Mouse (Mus musculus) erythroblast, embryonic 14.5 days (primary cell): Measurements from ENCODE around the gene Wdr73. TPM values are rescaled to one million over a fixed set of nuclear protein-coding genes. Genes with fewer than 3 reads are reported as not detected.
"Not testable (repeated sequence)": the region's sequence is repeated elsewhere in the genome, so short reads cannot be mapped to it uniquely, and the experiment has no call there.

Experiments
- H3K27me3 ChIP-seq: 2 replicates; pipeline ENCODE4 v1.6.1; 2012; ENCODE audit warnings: inconsistent platforms; ENCODE audit not compliant: control insufficient read depth
- H3K36me3 ChIP-seq: 2 replicates; pipeline ENCODE4 v1.6.1; 2012; ENCODE audit warnings: mild to moderate bottlenecking, inconsistent platforms; ENCODE audit not compliant: control insufficient read depth
- H3K4me1 ChIP-seq: 2 replicates; pipeline ENCODE4 v1.6.1; 2012; ENCODE audit warnings: inconsistent platforms; ENCODE audit not compliant: control insufficient read depth
- H3K4me3 ChIP-seq: replicated peaks from 2 replicates; pipeline ENCODE3; 2012; ENCODE audit warnings: moderate library complexity, mild to moderate bottlenecking, inconsistent platforms
- H3K9me3 ChIP-seq: 2 replicates; pipeline ENCODE4 v1.6.1; 2012; ENCODE audit warnings: low read length, inconsistent platforms, mixed read lengths; ENCODE audit not compliant: control insufficient read depth
- GATA1 ChIP-seq: IDR thresholded peaks from 2 replicates; pipeline ENCODE4 v1.6.1; 2012; ENCODE audit warnings: low read length, inconsistent platforms, mixed read lengths
- TAL1 ChIP-seq: IDR thresholded peaks from 3 replicates; pipeline ENCODE4 v1.6.1; 2012; ENCODE audit warnings: low read length, inconsistent platforms, mixed read lengths
- polyA plus RNA-seq: library from polyadenylated mRNA; stranded (reverse); fragments of >175 nt; gene quantifications from 2 replicates; pipeline ENCODE4 v1.2.3, GENCODE M21; 2012

Gene Wdr73
- 0.39 and 0.69 TPM in 2 replicates for polyA plus RNA-seq

GRCm38 (mm10) chr7:80900944-80901501 is at the start of gene Wdr73:
TSS of gene Wdr73 (minus strand) at chr7:80901269.
- peak within 1 kb of the TSS; percentile 82 for H3K4me3 ChIP-seq
- no peaks in the 10 kb centered on the region for H3K9me3 ChIP-seq
- no peaks in the 10 kb centered on the region for H3K27me3 ChIP-seq
- TF ChIP-seq GATA1 (peak; percentile 56), TAL1 (no peak)
- H3K4me1 ChIP-seq, result peaks cover 47% of the 10 kb centered on the region
- H3K36me3 ChIP-seq, result peaks cover 42% of the 10 kb centered on the region

DNA sequence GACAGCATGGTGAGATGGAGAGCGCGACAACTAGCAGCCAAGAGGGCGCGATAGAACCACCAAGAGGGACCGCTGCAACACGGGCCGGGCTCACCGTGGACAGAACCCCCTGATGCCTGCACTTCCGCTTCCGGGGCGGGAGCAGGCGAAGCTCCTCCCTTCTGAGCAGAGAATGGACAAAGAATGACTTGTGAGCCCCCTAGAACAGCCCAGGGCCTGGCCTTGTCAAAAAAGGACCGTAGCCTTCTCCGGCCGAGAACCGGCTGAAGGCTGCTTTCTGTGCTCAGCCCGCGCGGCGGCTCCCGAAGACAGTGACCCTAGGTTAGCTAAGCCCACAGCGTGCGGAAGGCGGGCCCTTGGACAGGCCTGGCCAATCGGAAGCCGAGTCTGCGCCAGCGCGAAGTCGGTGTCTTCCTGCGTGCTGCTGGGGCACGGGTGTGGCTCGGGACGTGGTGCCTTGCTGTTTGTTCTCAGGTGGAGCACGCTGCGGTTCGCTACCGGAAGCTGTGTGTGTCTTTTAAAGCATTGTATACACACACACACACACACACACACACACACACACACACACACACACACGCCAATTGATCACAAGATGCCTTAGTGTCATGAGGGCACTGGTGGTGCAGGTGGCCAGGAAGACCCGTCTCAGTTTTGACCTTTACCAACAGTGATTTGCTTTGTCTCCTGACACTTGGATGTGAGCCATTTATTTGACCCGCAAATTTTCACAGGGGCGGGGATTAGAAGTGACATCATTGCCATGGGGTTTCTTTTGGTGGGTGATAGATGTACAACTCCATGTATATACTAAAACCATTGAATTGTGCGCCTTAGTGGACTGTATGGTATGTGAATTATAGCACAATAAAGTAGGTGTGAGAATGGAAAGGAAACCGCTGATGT is 46.6 kb upstream of the Wdr73 start, which contains the start of gene Sec11a:
Sec11a (minus strand) TSS at position 336 of the 906 bp plus-strand sequence.
- H3K36me3 ChIP-seq, result peaks cover 11% of the 10 kb centered on the region
- H3K4me1 ChIP-seq, result peaks cover 30% of the 10 kb centered on the region
- H3K9me3 ChIP-seq, result no peaks in the 10 kb centered on the region
- TF ChIP-seq GATA1, result no peak
- no peak for TF ChIP-seq TAL1
- H3K27me3 ChIP-seq, result peaks cover 2% of the 10 kb centered on the region
- peak within 1 kb of the TSS; percentile 85 for H3K4me3 ChIP-seq

GRCm38 (mm10) chr7:80939808-80940207 is 38.7 kb upstream of the Wdr73 start:
- no peaks in the 10 kb centered on the region for H3K9me3 ChIP-seq
- H3K27me3 ChIP-seq, result no peaks in the 10 kb centered on the region
- TF ChIP-seq TAL1 (no peak), GATA1 (no peak)
- H3K4me3 ChIP-seq, result no peak overlapping the region
- H3K36me3 ChIP-seq, result peaks cover 30% of the 10 kb centered on the region
- peaks cover 29% of the 10 kb centered on the region for H3K4me1 ChIP-seq

DNA sequence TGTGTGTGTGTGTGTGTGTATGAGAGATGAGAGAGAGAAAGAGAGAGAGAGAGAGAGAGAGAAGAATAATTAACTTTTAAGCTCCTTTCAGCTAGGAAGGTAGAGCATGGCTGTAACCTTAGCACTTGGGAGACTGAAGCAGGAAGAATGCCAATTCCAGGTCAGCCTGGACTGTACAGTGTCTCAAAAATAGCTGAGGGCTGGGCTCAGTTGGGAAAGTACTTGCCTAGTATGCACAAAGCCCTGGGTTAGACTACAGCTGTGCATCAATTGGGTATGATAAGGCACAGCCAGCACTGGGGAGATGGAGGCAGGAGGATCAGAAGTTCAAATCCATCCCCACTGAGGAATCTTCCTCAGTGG is 36.2 kb upstream of the Wdr73 start:
- H3K9me3 ChIP-seq, H3K27me3 ChIP-seq, H3K4me3 ChIP-seq: not testable (repeated sequence)
- peaks cover 26% of the 10 kb centered on the region for H3K4me1 ChIP-seq
- H3K36me3 ChIP-seq, result peaks cover 45% of the 10 kb centered on the region

- not testable (repeated sequence) for H3K4me3 ChIP-seq, H3K9me3 ChIP-seq, H3K27me3 ChIP-seq
- peaks cover 47% of the 10 kb centered on the region for H3K36me3 ChIP-seq
- H3K4me1 ChIP-seq, result peaks cover 26% of the 10 kb centered on the region
Observed at GRCm38 (mm10) chr7:80936617-80937303, 35.7 kb upstream of the Wdr73 start.

DNA sequence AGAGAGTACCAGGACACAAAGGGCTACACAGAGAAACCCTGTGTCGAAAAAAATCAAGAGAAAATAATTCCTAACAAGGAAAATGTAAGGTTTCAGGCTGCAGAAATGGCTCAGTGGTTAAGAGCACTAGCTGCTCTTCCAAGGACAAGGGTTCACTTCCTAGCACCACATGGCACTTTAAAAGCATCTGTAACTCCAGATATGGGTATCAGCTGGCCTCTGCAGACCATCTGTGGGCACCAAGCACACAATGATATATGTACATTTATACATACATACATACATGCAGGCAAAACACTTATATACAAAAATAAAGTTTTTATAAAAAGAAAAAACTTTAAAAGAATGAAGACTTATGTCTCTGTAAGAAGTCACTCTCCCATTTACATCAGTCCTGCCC is 34.8 kb upstream of the Wdr73 start:
- H3K4me1 ChIP-seq, result peaks cover 23% of the 10 kb centered on the region
- TF ChIP-seq GATA1 (no peak), TAL1 (no peak)
- H3K27me3 ChIP-seq, result no peaks in the 10 kb centered on the region
- no peak overlapping the region for H3K4me3 ChIP-seq
- H3K9me3 ChIP-seq, result no peaks in the 10 kb centered on the region
- peaks cover 50% of the 10 kb centered on the region for H3K36me3 ChIP-seq

- TF ChIP-seq TAL1 (no peak), GATA1 (no peak)
- Histone ChIP-seq H3K27me3 (no peaks in the 10 kb centered on the region), H3K36me3 (peaks cover 47% of the 10 kb centered on the region), H3K4me1 (peaks cover 15% of the 10 kb centered on the region), H3K4me3 (no peak overlapping the region), H3K9me3 (no peaks in the 10 kb centered on the region)
Observed at GRCm38 (mm10) chr7:80932777-80933176, 31.7 kb upstream of the Wdr73 start.

DNA sequence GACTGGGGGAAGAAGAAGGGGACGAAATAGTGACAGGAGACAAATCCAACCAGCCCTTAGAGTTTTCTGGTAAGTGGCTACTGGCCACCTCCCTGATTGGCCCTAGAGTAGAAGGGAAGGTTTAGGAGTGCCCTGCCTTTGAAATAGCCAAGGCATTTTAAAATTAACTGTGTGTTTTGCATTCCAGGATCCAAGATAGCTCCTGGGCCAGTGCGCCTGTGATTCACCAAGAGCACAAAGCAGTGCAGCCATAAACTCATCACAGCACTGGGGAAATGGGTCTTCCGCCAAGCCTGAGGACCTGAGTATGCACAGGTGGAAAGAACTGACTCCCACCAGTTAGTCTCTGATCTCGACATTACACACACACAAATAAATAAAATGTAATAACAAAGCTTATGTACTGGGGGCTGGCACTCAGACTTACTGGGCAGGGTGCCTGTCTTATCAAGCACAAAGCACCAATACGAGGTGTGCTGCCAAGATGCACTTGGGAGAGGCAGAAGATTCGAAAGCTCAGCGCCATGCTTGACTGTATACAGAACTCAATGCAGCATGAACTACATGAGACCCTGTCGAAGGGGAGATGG is 30.6 kb upstream of the Wdr73 start:
- no peak for TF ChIP-seq GATA1
- TF ChIP-seq TAL1, result no peak
- H3K4me1 ChIP-seq, result peaks cover 11% of the 10 kb centered on the region

DNA sequence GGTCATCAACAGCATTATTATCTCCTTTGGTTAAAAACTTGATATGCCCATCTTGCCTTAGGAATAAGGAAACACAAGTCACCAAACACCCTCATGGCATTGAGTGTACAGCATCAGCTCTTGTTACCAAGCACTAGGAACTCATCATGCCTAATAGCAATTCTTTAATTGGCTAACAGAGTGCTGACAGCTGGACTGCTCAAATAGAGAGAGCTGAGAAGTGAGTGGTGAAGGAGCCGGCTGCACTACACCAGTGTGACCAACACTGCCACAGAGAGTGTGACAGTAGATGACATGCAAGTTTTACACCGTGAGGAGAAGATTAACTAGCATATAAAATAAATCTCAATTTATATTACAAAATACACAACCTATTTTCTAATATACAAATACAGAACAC is 22.1 kb upstream of the Wdr73 start:
- H3K9me3 ChIP-seq, result no peaks in the 10 kb centered on the region
- no peak overlapping the region for H3K4me3 ChIP-seq
- H3K4me1 ChIP-seq, result peaks cover 11% of the 10 kb centered on the region
- no peaks in the 10 kb centered on the region for H3K27me3 ChIP-seq
- peaks cover 82% of the 10 kb centered on the region for H3K36me3 ChIP-seq
- TF ChIP-seq TAL1 (no peak), GATA1 (no peak)

More for the DNA sequence above, 30.6 kb upstream of the Wdr73 start:
- Histone ChIP-seq H3K27me3 (no peaks in the 10 kb centered on the region), H3K36me3 (peaks cover 54% of the 10 kb centered on the region), H3K9me3 (no peaks in the 10 kb centered on the region), H3K4me3 (no peak overlapping the region)
